In genomic region chr13:6461363-6461762, GRCm38 (mm10) we compare ENCODE assay signal across 15 mouse cellular contexts.
"Had no signal": no experiment of that assay in that cellular context is flagged by ENCODE, and none has a peak within 500 bp of the region (broad histone marks: within the 10 kb centered on the region; RNA-seq: fewer than 3 reads in every experiment).

No protein-coding gene starts in this region.

- H3K4me1 ChIP-seq: limb, embryonic 12.5 days; liver, embryonic 15.5 days; midbrain, embryonic 12.5 days; neural tube, embryonic 15.5 days had no signal

- H3K4me2 ChIP-seq: limb, embryonic 12.5 days; liver, embryonic 11.5 days; liver, embryonic 15.5 days; midbrain, embryonic 12.5 days; neural tube, embryonic 15.5 days had no signal

- H3K27ac ChIP-seq: limb, embryonic 12.5 days; liver, embryonic 15.5 days; midbrain, embryonic 12.5 days; neural tube, embryonic 15.5 days; stomach, postnatal 0 days had no signal

- ATAC-seq: lung, postnatal 0 days; midbrain, embryonic 16.5 days had no signal

- H3K4me3 ChIP-seq: limb, embryonic 12.5 days; liver, embryonic 15.5 days; midbrain, embryonic 12.5 days; neural tube, embryonic 15.5 days had no signal

- H3K9me3 ChIP-seq: limb, embryonic 12.5 days; liver, embryonic 15.5 days; midbrain, embryonic 12.5 days; neural tube, embryonic 15.5 days had no signal

- H3K36me3 ChIP-seq: limb, embryonic 12.5 days; liver, embryonic 15.5 days; midbrain, embryonic 12.5 days; neural tube, embryonic 15.5 days had no signal

- H3K9ac ChIP-seq: limb, embryonic 12.5 days; liver, embryonic 15.5 days; midbrain, embryonic 12.5 days; neural tube, embryonic 15.5 days had no signal

- H3K27me3 ChIP-seq: limb, embryonic 12.5 days; liver, embryonic 15.5 days; midbrain, embryonic 12.5 days; neural tube, embryonic 15.5 days had no signal

- DNase-seq: kidney, adult 8-10 months; kidney, postnatal 25 days; lung, adult 2 months; lung, postnatal 36 days; right cerebral cortex, adult 18-20 months; right cerebral cortex, postnatal 25 days; thymus, postnatal 4 days had no signal
